Mouse (Mus musculus): ENCODE measurements around the gene Ccnl2. TPM values are rescaled to one million over a fixed set of nuclear protein-coding genes. Genes with fewer than 3 reads are reported as not detected.
A peak's percentile ranks its signal among the peaks of the same experiment; 100 is the strongest.

Ccnl2 gene
- polyA plus RNA-seq, 1 experiment from 2014 or later = 137 TPM

- WGBS = 92% methylated on average over 12 of the region's 12 CpGs
- ATAC-seq (ENCODE audit: low FRiP score, low read depth) = no peak
- Histone ChIP-seq H3K36me3 (peaks cover 59% of the 10 kb centered on the region), H3K4me3 (no peak overlapping the region), H3K27me3 (no peaks in the 10 kb centered on the region), H3K27ac (replicated peaks) (no peak overlapping the region), H3K9ac (no peak overlapping the region), H3K4me1 (replicated peaks) (peaks cover 6% of the 10 kb centered on the region; the same call in 1 of the 2 replicates), H3K4me2 (no peak overlapping the region), H3K9me3 (no peaks in the 10 kb centered on the region)
These were observed 43.8 kb downstream of the Ccnl2 start for GRCm38 (mm10) chr4:155856071-155856470.

- ATAC-seq (ENCODE audit: low FRiP score, low read depth) = no peak
These were observed 44.6 kb downstream of the Ccnl2 start for GRCm38 (mm10) chr4:155856881-155857280.

GRCm38 (mm10) chr4:155859318-155859717 lies 47.0 kb downstream of the Ccnl2 start:
- WGBS = 39% methylated on average over 13 of the region's 13 CpGs
- no peaks in the 10 kb centered on the region for H3K9me3 ChIP-seq
- H3K4me3 ChIP-seq = no peak overlapping the region
- ATAC-seq (ENCODE audit: low FRiP score, low read depth) = no peak
- no peak overlapping the region for H3K9ac ChIP-seq
- no peaks in the 10 kb centered on the region for H3K27me3 ChIP-seq
- no peak overlapping the region for H3K4me2 ChIP-seq
- peaks cover 69% of the 10 kb centered on the region for H3K36me3 ChIP-seq
- H3K27ac ChIP-seq (replicated peaks) = no peak overlapping the region
- no peaks in the 10 kb centered on the region for H3K4me1 ChIP-seq (replicated peaks)

More at GRCm38 (mm10) chr4:155856881-155857280, 44.6 kb downstream of the Ccnl2 start:
- H3K4me1 ChIP-seq (replicated peaks) = no peaks in the 10 kb centered on the region; the same call in 1 of the 2 replicates
- no peak overlapping the region for H3K27ac ChIP-seq (replicated peaks)
- H3K4me2 ChIP-seq = no peak overlapping the region
- no peak overlapping the region for H3K9ac ChIP-seq
- H3K36me3 ChIP-seq = peaks cover 67% of the 10 kb centered on the region
- no peak overlapping the region for H3K4me3 ChIP-seq
- 86% methylated on average over 3 of the region's 3 CpGs for WGBS
- no peaks in the 10 kb centered on the region for H3K27me3 ChIP-seq
- H3K9me3 ChIP-seq = no peaks in the 10 kb centered on the region

GRCm38 (mm10) chr4:155861787-155862186 lies 49.5 kb downstream of the Ccnl2 start:
- Histone ChIP-seq H3K4me1 (replicated peaks) (no peaks in the 10 kb centered on the region), H3K27me3 (no peaks in the 10 kb centered on the region), H3K4me2 (no peak overlapping the region), H3K4me3 (no peak overlapping the region), H3K36me3 (peaks cover 67% of the 10 kb centered on the region), H3K27ac (replicated peaks) (no peak overlapping the region), H3K9ac (no peak overlapping the region), H3K9me3 (no peaks in the 10 kb centered on the region)
- 93% methylated on average over 7 of the region's 7 CpGs for WGBS
- no peak for ATAC-seq (ENCODE audit: low FRiP score, low read depth)

GRCm38 (mm10) chr4:155863001-155863400 lies 50.7 kb downstream of the Ccnl2 start, which contains the start of gene Tas1r3:
Tas1r3 (minus strand) TSS chr4:155863362.
- peaks cover 60% of the 10 kb centered on the region for H3K36me3 ChIP-seq
- no peak for ATAC-seq (ENCODE audit: low FRiP score, low read depth)
- no peaks in the 10 kb centered on the region for H3K9me3 ChIP-seq

GRCm38 (mm10) chr4:155868614-155869298 lies 56.5 kb downstream of the Ccnl2 start:
- 15% methylated on average over 22 of the region's 22 CpGs for WGBS
- Histone ChIP-seq H3K27me3 (no peaks in the 10 kb centered on the region), H3K27ac (replicated peaks) (peak overlapping the region; percentile 63), H3K4me3 (peak overlapping the region; percentile 74), H3K4me2 (peak overlapping the region; percentile 76), H3K4me1 (replicated peaks) (peaks cover 19% of the 10 kb centered on the region), H3K9me3 (no peaks in the 10 kb centered on the region), H3K9ac (peak overlapping the region; percentile 79), H3K36me3 (peaks cover 36% of the 10 kb centered on the region)
- ATAC-seq (ENCODE audit: low FRiP score, low read depth) = peak; percentile 72

More at GRCm38 (mm10) chr4:155863001-155863400, 50.7 kb downstream of the Ccnl2 start, which contains the start of gene Tas1r3:
- 76% methylated on average over 5 of the region's 5 CpGs for whole genome bisulfite sequencing
- Histone ChIP-seq H3K27me3 (no peaks in the 10 kb centered on the region), H3K4me2 (no peak within 1 kb of the TSS), H3K27ac (replicated peaks) (no peak within 1 kb of the TSS), H3K4me3 (no peak within 1 kb of the TSS), H3K9ac (no peak within 1 kb of the TSS), H3K4me1 (replicated peaks) (peaks cover 1% of the 10 kb centered on the region)

GRCm38 (mm10) chr4:155869317-155870033 lies 57.2 kb downstream of the Ccnl2 start, which contains the start of the genes Cptp and Ints11:
Cptp (minus strand) TSS chr4:155869440.
Ints11 (plus strand) TSS chr4:155869546.
- Histone ChIP-seq H3K36me3 (peaks cover 39% of the 10 kb centered on the region), H3K9me3 (no peaks in the 10 kb centered on the region), H3K9ac (peak within 1 kb of the TSS; percentile 79), H3K4me2 (peak within 1 kb of the TSS; percentile 76), H3K4me3 (peak within 1 kb of the TSS; percentile 74), H3K4me1 (replicated peaks) (peaks cover 19% of the 10 kb centered on the region), H3K27ac (replicated peaks) (peak within 1 kb of the TSS; percentile 63), H3K27me3 (no peaks in the 10 kb centered on the region)
- ATAC-seq (ENCODE audit: low FRiP score, low read depth) = peak; percentile 98
- WGBS = under 1% methylated on average over 63 of the region's 63 CpGs

- H3K36me3 ChIP-seq = peaks cover 38% of the 10 kb centered on the region
- no peak overlapping the region for H3K4me2 ChIP-seq
- H3K4me3 ChIP-seq = no peak overlapping the region
- H3K9me3 ChIP-seq = no peaks in the 10 kb centered on the region
- H3K27me3 ChIP-seq = no peaks in the 10 kb centered on the region
- no peak for ATAC-seq (ENCODE audit: low FRiP score, low read depth)
- no peak overlapping the region for H3K9ac ChIP-seq
- H3K4me1 ChIP-seq (replicated peaks) = peaks cover 19% of the 10 kb centered on the region
- 93% methylated on average over 7 of the region's 7 CpGs for WGBS
- no peak overlapping the region for H3K27ac ChIP-seq (replicated peaks)
These were observed 59.1 kb downstream of the Ccnl2 start for GRCm38 (mm10) chr4:155871404-155871803.

Small RNA genes lying within 50 kb of the gene (microRNA-seq; reads per million reads assigned to microRNA genes)
- not detected for gene Gm27743

Other genes with a start within 250 kb of the Ccnl2 start
- gene Slc35e2, start 211.1 kb upstream of the Ccnl2 start, polyA plus RNA-seq (2015; fragmentation: Nextera tagmentation; extraction: Ambion mirVana) = 14.6 and 16.3 TPM in 2 replicates
- 49.3 and 53.0 TPM in 2 replicates for gene Cdk11b, start 187.6 kb upstream of the Ccnl2 start, polyA plus RNA-seq (2015; fragmentation: Nextera tagmentation; extraction: Ambion mirVana)
- not detected in 2 replicates for gene Gm10563, start 167.1 kb upstream of the Ccnl2 start, polyA plus RNA-seq (2015; fragmentation: Nextera tagmentation; extraction: Ambion mirVana)
- 4.7 and 6.5 TPM in 2 replicates for gene Mmp23, start 159.1 kb upstream of the Ccnl2 start, polyA plus RNA-seq (2015; fragmentation: Nextera tagmentation; extraction: Ambion mirVana)
- 50.6 and 62.2 TPM in 2 replicates for gene Mib2, start 143.3 kb upstream of the Ccnl2 start, polyA plus RNA-seq (2015; fragmentation: Nextera tagmentation; extraction: Ambion mirVana)
- gene Fndc10, start 118.1 kb upstream of the Ccnl2 start, polyA plus RNA-seq (2015; fragmentation: Nextera tagmentation; extraction: Ambion mirVana) = 17.2 and 20.6 TPM in 2 replicates
- gene Ssu72, start 107.7 kb upstream of the Ccnl2 start, polyA plus RNA-seq (2015; fragmentation: Nextera tagmentation; extraction: Ambion mirVana) = 160 and 166 TPM in 2 replicates
- gene Tmem240, start 77.7 kb upstream of the Ccnl2 start, polyA plus RNA-seq (2015; fragmentation: Nextera tagmentation; extraction: Ambion mirVana) = 23.8 and 27.0 TPM in 2 replicates
- 92.0 and 99.4 TPM in 2 replicates for gene Atad3a, start 51.4 kb upstream of the Ccnl2 start, polyA plus RNA-seq (2015; fragmentation: Nextera tagmentation; extraction: Ambion mirVana)
- 32.2 and 33.7 TPM in 2 replicates for gene Vwa1, start 37.8 kb upstream of the Ccnl2 start, polyA plus RNA-seq (2015; fragmentation: Nextera tagmentation; extraction: Ambion mirVana)
- gene Tmem88b, start 26.6 kb upstream of the Ccnl2 start, polyA plus RNA-seq (2015; fragmentation: Nextera tagmentation; extraction: Ambion mirVana) = 0.98 and 1.2 TPM in 2 replicates
- not detected in 2 replicates for gene Ankrd65, start 22.1 kb upstream of the Ccnl2 start, polyA plus RNA-seq (2015; fragmentation: Nextera tagmentation; extraction: Ambion mirVana)
- gene Mrpl20, start 9.6 kb upstream of the Ccnl2 start, polyA plus RNA-seq (2015; fragmentation: Nextera tagmentation; extraction: Ambion mirVana) = 248 and 265 TPM in 2 replicates
- gene Aurkaip1, start 18.8 kb downstream of the Ccnl2 start, polyA plus RNA-seq (2015; fragmentation: Nextera tagmentation; extraction: Ambion mirVana) = 129 TPM in 2 replicates
- 32.5 and 32.7 TPM in 2 replicates for gene Mxra8, start 27.2 kb downstream of the Ccnl2 start, polyA plus RNA-seq (2015; fragmentation: Nextera tagmentation; extraction: Ambion mirVana)
- gene Dvl1, start 34.9 kb downstream of the Ccnl2 start, polyA plus RNA-seq (2015; fragmentation: Nextera tagmentation; extraction: Ambion mirVana) = 30.8 and 32.8 TPM in 2 replicates
- gene Tas1r3, start 50.9 kb downstream of the Ccnl2 start, polyA plus RNA-seq (2015; fragmentation: Nextera tagmentation; extraction: Ambion mirVana) = 0.43 and 0.54 TPM in 2 replicates
- 25.6 and 29.1 TPM in 2 replicates for gene Cptp, start 57.0 kb downstream of the Ccnl2 start, polyA plus RNA-seq (2015; fragmentation: Nextera tagmentation; extraction: Ambion mirVana)
- 71.6 and 78.6 TPM in 2 replicates for gene Ints11, start 57.1 kb downstream of the Ccnl2 start, polyA plus RNA-seq (2015; fragmentation: Nextera tagmentation; extraction: Ambion mirVana)
- 58.5 and 62.9 TPM in 2 replicates for gene Pusl1, start 79.3 kb downstream of the Ccnl2 start, polyA plus RNA-seq (2015; fragmentation: Nextera tagmentation; extraction: Ambion mirVana)
- 68.8 and 74.6 TPM in 2 replicates for gene Acap3, start 79.3 kb downstream of the Ccnl2 start, polyA plus RNA-seq (2015; fragmentation: Nextera tagmentation; extraction: Ambion mirVana)
- 104 and 115 TPM in 2 replicates for gene Ube2j2, start 131.3 kb downstream of the Ccnl2 start, polyA plus RNA-seq (2015; fragmentation: Nextera tagmentation; extraction: Ambion mirVana)
- 13.4 and 16.6 TPM in 2 replicates for gene C1qtnf12, start 149.8 kb downstream of the Ccnl2 start, polyA plus RNA-seq (2015; fragmentation: Nextera tagmentation; extraction: Ambion mirVana)
- 33.1 and 35.9 TPM in 2 replicates for gene B3galt6, start 180.2 kb downstream of the Ccnl2 start, polyA plus RNA-seq (2015; fragmentation: Nextera tagmentation; extraction: Ambion mirVana)
- gene Sdf4, start 180.4 kb downstream of the Ccnl2 start, polyA plus RNA-seq (2015; fragmentation: Nextera tagmentation; extraction: Ambion mirVana) = 114 and 120 TPM in 2 replicates
- 0.64 and 0.73 TPM in 2 replicates for gene Tnfrsf4, start 201.4 kb downstream of the Ccnl2 start, polyA plus RNA-seq (2015; fragmentation: Nextera tagmentation; extraction: Ambion mirVana)
- 1.9 and 2.1 TPM in 2 replicates for gene Tnfrsf18, start 213.7 kb downstream of the Ccnl2 start, polyA plus RNA-seq (2015; fragmentation: Nextera tagmentation; extraction: Ambion mirVana)
- not detected in 2 replicates for gene Ttll10, start 246.9 kb downstream of the Ccnl2 start, polyA plus RNA-seq (2015; fragmentation: Nextera tagmentation; extraction: Ambion mirVana)